Mouse (Mus musculus) brain, embryonic 14.5 days (tissue): Measurements from ENCODE around the gene Slc22a23.

ENCODE experiments used
- CTCF ChIP-seq: fragments of 200-500 bp; IDR thresholded peaks from 2 replicates; pipeline ENCODE4 v1.5.1; 2012; ENCODE audit warnings: inconsistent platforms, mild to moderate bottlenecking, moderate library complexity, borderline replicate concordance; ENCODE audit not compliant: insufficient read depth, insufficient read length; ENCODE audit errors: extremely low read depth
- POLR2A ChIP-seq: fragments of 200-500 bp; IDR thresholded peaks from 2 replicates; pipeline ENCODE4 v1.6.1; 2012; ENCODE audit warnings: mild to moderate bottlenecking, inconsistent platforms, borderline replicate concordance; ENCODE audit not compliant: poor library complexity, insufficient read depth, insufficient read length, severe bottlenecking; ENCODE audit errors: extremely low read depth

DNA sequence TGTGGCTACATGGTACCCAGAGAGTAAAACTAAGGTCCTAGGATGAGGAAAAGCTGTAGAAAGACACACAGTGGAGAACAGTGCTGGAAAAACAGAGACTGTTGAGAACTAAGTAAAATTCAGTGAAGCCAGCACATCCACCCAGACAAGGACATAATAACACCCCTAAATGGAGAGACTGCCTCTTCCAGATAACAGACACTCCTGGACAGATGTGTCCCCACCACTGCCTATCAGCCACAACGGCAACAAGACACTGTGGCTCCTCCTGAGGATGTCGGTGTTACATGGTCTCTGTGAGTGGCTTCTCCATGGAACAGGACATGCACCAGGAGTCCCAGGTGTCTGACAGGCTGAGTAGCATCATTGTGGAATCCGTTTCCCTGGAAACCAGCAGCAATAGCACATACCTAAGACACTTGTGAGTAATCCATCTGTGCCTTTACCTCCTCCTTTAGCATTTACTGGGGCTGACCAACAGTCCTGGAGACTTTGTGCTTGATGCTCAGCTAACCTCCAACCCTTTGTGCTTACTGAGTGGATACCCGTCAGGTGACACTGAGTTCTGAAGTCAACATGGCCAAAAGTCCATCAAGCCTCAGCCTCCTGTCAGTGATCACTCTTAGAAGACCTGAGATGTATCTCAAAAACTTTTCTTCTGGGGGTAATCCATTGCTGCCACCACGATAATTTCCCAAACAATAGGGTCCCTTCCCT, 73.9 kb downstream of the Slc22a23 start:
- TF ChIP-seq CTCF (no peak), POLR2A (no peak)
